Mouse (Mus musculus): ENCODE data around the gene Irs3. TPM values are rescaled to one million over a fixed set of nuclear protein-coding genes. Genes with fewer than 3 reads are reported as not detected.

Irs3 gene
- polyA plus RNA-seq, 1 experiment from 2014 or later: 0.80 TPM

DNA sequence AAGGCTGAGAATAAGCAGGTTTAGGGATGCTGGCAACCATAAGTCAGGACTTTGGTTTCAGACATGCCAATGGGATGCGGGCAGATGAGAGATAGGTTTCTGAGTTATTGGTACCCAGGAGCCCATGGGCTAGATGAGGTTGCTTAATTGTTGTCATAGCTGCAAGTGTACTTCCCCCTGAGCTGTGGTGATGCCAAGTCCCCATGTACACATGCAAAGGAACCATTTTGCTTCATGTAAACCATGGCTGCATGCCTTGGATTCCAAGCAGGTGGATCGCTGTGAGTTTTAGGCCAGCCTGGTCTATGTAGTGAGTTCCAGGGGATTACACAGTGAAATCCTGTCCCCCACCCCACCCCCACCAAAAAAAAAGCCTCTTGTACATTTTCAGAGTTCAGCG, 40.1 kb upstream of the Irs3 start:
- H3K27ac ChIP-seq (ENCODE audit: low read length): no peak overlapping the region
- H3K9me3 ChIP-seq (ENCODE audit: low read length): no peaks in the 10 kb centered on the region
- H3K4me2 ChIP-seq (replicated peaks; ENCODE audit: low read depth, low read length): no peak overlapping the region
- no peak overlapping the region for H3K4me3 ChIP-seq (ENCODE audit: low read depth, low read length)
- 91% methylated on average over 3 of the region's 3 CpGs for WGBS
- no peak for ATAC-seq
- no peaks in the 10 kb centered on the region for H3K4me1 ChIP-seq (ENCODE audit: insufficient read depth, low read depth, low read length)
- H3K9ac ChIP-seq (replicated peaks; ENCODE audit: low read depth): no peak overlapping the region
- no peak for DNase-seq (ENCODE audit: low spot score)
- no peaks in the 10 kb centered on the region for H3K36me3 ChIP-seq (ENCODE audit: insufficient read depth, low read length)
- H3K27me3 ChIP-seq (replicated peaks; ENCODE audit: insufficient read depth, low read length): no peaks in the 10 kb centered on the region
- TF ChIP-seq EP300 (IDR thresholded peaks at IDR 0.05) (no peak), CTCF (IDR thresholded peaks at IDR 0.05) (no peak)

DNA sequence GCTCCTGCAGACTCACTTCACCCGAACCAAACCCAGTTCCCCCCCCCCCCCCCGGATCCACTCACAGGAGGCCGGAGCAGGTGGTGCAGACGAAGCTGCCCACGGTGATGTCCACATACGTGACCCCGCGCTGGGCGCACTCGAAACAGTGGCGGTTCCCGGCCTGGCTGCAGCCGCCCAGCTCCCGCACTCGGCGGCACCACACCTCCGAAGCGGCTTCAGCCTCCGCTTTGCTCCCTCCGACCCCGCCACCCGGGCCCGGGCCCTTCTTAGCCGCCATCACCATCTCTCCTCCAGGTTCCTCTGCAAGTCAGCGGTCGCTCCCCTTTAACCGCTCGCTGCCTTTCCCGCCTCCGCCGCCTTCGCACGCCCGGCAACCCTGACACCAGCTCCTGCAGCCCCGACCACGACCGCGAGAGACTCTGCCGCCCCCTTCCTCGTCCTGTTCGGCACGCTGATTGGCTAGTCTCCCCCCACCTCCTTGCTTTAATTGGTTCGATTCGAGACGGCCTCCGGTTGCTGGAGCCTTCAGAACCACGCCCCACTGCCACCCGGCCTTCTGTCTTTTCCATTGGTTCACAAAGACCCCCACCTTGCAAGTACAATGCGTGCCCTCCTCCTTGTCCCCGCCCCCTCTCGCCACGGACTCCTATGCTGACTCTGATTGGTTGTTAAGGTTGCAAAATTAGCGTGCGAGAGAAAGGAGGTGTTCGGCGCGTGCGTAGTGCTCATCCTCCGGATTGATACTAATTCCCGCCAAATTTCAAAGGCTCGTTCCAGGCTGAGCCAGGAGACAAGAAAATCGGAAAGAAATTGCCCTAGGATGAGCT, 39.0 kb upstream of the Irs3 start, which contains the start of gene Agfg2:
Gene Agfg2 (minus strand): TSS at position 433 of the 830 bp plus-strand sequence.
- Histone ChIP-seq H3K27me3 (replicated peaks; ENCODE audit: insufficient read depth, low read length) (no peaks in the 10 kb centered on the region), H3K36me3 (ENCODE audit: insufficient read depth, low read length) (no peaks in the 10 kb centered on the region), H3K4me3 (ENCODE audit: low read depth, low read length) (peak within 1 kb of the TSS; percentile 65), H3K9ac (replicated peaks; ENCODE audit: low read depth) (peak within 1 kb of the TSS; percentile 34; the same call in 1 of the 2 replicates), H3K4me2 (replicated peaks; ENCODE audit: low read depth, low read length) (peak within 1 kb of the TSS; percentile 97), H3K9me3 (ENCODE audit: low read length) (no peaks in the 10 kb centered on the region), H3K4me1 (ENCODE audit: insufficient read depth, low read depth, low read length) (no peaks in the 10 kb centered on the region), H3K27ac (ENCODE audit: low read length) (peak within 1 kb of the TSS; percentile 54)
- DNase-seq (ENCODE audit: low spot score) (peak; percentile 100), ATAC-seq (peak; percentile 99)
- WGBS: under 1% methylated on average over 41 of the region's 62 CpGs
- TF ChIP-seq EP300 (IDR thresholded peaks at IDR 0.05) (no peak; the same call in 1 of the 2 replicates), CTCF (IDR thresholded peaks at IDR 0.05) (peak; percentile 49)

DNA sequence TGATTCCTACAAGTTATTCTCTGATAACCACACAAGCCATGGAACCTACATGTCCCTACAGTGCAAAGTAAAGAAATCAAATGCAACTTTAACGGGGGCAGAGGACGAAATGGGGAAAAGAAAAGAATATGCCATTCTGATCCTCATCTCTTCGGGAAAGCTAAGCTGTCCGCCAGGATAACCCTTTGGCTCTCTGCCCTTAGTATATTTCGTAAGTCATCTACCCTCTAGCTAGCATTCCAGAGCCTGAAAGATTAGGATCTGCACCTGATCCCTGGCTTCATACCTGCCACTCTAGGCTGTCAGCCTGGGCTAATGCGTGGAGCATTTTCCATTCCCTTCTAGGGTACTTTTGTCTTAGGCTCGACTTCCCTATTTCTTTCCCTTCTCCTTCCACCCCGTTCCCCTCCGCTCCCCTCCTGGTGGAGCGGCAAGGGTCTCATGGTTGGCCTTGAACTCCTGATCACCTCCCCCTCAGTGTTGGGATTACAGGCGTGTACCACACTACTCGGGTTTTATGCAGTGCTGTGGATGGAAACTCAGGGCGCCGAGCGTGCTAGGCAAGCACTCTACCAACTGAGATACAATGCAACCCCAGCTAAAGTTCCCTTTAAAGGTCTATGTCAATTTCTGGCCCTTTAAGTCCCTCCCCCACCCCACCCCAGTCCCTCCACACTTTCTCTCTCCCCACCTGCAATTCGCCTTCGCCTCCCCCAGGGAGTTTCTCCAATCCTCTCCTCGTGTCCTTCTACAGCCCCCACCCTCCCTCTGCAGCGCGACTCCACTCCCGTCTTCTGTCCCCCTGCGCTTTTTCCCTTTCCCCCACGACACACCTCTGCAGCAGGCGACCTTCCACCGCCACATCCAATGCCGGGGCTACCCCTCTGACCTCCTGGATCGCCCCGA, 38.1 kb upstream of the Irs3 start:
- 6% methylated on average over 27 of the region's 28 CpGs for WGBS
- Histone ChIP-seq H3K27ac (ENCODE audit: low read length) (peak overlapping the region; percentile 54), H3K9ac (replicated peaks; ENCODE audit: low read depth) (peak overlapping the region; percentile 34; the same call in 1 of the 2 replicates), H3K4me2 (replicated peaks; ENCODE audit: low read depth, low read length) (peak overlapping the region; percentile 97), H3K4me1 (ENCODE audit: insufficient read depth, low read depth, low read length) (no peaks in the 10 kb centered on the region), H3K36me3 (ENCODE audit: insufficient read depth, low read length) (no peaks in the 10 kb centered on the region), H3K4me3 (ENCODE audit: low read depth, low read length) (peak overlapping the region; percentile 65), H3K27me3 (replicated peaks; ENCODE audit: insufficient read depth, low read length) (no peaks in the 10 kb centered on the region), H3K9me3 (ENCODE audit: low read length) (no peaks in the 10 kb centered on the region)
- DNase-seq (ENCODE audit: low spot score) (peak; percentile 53), ATAC-seq (peak; percentile 0; the same call in 1 of the 2 replicates)
- TF ChIP-seq CTCF (IDR thresholded peaks at IDR 0.05) (no peak), EP300 (IDR thresholded peaks at IDR 0.05) (no peak)

DNA sequence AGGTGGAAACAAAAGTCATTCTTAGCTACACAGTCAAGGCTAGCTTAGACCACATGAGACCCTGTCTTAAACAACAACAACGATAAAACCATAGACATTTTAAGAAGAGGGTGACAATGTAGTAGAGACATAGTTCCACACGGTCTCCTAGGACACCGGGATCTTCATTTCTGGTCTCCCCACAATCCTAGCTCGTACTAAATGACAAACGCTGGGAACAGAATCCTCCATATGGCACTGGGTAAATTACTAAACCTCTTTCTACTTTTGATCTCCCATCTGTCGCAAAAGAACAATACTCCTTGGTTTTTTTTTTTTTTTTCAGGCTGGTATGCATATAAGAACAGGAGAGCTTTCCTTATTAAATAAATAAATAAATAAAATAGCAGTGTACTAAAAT, 37.0 kb upstream of the Irs3 start:
- WGBS: 86% methylated on average over 6 of the region's 6 CpGs
- H3K27me3 ChIP-seq (replicated peaks; ENCODE audit: insufficient read depth, low read length): no peaks in the 10 kb centered on the region
- ATAC-seq (no peak), DNase-seq (ENCODE audit: low spot score) (no peak)
- no peaks in the 10 kb centered on the region for H3K9me3 ChIP-seq (ENCODE audit: low read length)
- H3K27ac ChIP-seq (ENCODE audit: low read length): no peak overlapping the region
- TF ChIP-seq CTCF (IDR thresholded peaks at IDR 0.05) (no peak), EP300 (IDR thresholded peaks at IDR 0.05) (no peak)
- H3K4me1 ChIP-seq (ENCODE audit: insufficient read depth, low read depth, low read length): no peaks in the 10 kb centered on the region
- no peaks in the 10 kb centered on the region for H3K36me3 ChIP-seq (ENCODE audit: insufficient read depth, low read length)
- no peak overlapping the region for H3K9ac ChIP-seq (replicated peaks; ENCODE audit: low read depth)
- H3K4me2 ChIP-seq (replicated peaks; ENCODE audit: low read depth, low read length): peak overlapping the region; percentile 97; the same call in 1 of the 2 replicates
- H3K4me3 ChIP-seq (ENCODE audit: low read depth, low read length): no peak overlapping the region

DNA sequence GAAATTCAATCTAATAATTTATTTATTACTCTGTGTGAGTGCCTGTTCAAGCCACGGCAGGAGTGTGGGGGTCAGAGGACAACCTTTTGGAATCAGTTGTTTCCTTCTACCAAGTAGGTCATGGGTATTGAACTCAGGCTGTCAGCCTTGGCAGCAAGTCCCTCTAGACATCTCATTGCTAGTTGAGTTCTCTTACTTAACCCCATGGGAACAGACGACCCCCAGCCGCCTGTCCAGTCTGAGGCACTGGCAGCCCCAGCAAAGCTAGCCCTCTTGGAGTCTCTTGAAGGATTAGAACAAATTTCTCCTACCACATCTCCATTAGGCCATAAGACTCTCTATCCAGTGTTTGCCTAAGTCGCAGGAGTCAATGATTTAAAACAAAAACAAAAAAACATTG, 34.2 kb upstream of the Irs3 start:
- WGBS: 68% methylated on average over 4 of the region's 4 CpGs
- no peak overlapping the region for H3K9ac ChIP-seq (replicated peaks; ENCODE audit: low read depth)
- DNase-seq (ENCODE audit: low spot score): no peak
- no peak overlapping the region for H3K4me3 ChIP-seq (ENCODE audit: low read depth, low read length)
- TF ChIP-seq CTCF (IDR thresholded peaks at IDR 0.05): no peak
- no peak for TF ChIP-seq EP300 (IDR thresholded peaks at IDR 0.05)
- H3K9me3 ChIP-seq (ENCODE audit: low read length): no peaks in the 10 kb centered on the region
- no peaks in the 10 kb centered on the region for H3K27me3 ChIP-seq (replicated peaks; ENCODE audit: insufficient read depth, low read length)
- no peak overlapping the region for H3K27ac ChIP-seq (ENCODE audit: low read length)
- no peaks in the 10 kb centered on the region for H3K36me3 ChIP-seq (ENCODE audit: insufficient read depth, low read length)
- no peak for ATAC-seq
- no peaks in the 10 kb centered on the region for H3K4me1 ChIP-seq (ENCODE audit: insufficient read depth, low read depth, low read length)
- no peak overlapping the region for H3K4me2 ChIP-seq (replicated peaks; ENCODE audit: low read depth, low read length)

DNA sequence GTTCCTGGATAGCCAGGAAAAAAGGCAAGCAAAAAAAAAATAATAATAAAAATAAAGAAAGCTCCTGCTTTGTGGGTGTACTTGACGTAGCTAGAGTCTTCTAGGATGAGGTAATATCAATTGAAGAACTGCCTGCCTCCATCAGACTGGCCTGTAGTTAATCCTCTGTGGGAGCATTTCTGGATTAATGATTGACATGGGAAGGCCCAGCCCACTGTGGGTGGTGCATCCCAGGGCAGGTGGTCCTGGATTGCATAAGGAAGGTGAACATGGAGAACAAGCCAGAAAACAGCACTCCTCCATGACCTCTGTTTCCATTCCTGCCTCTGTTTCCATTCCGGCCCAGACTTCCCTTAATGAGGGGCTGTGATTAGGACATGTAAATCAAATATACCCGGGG, 33.2 kb upstream of the Irs3 start:
- DNase-seq (ENCODE audit: low spot score): no peak
- WGBS: 75% methylated on average over 3 of the region's 3 CpGs
- Histone ChIP-seq H3K9me3 (ENCODE audit: low read length) (no peaks in the 10 kb centered on the region), H3K4me1 (ENCODE audit: insufficient read depth, low read depth, low read length) (no peaks in the 10 kb centered on the region), H3K27ac (ENCODE audit: low read length) (no peak overlapping the region), H3K36me3 (ENCODE audit: insufficient read depth, low read length) (no peaks in the 10 kb centered on the region), H3K4me3 (ENCODE audit: low read depth, low read length) (no peak overlapping the region), H3K4me2 (replicated peaks; ENCODE audit: low read depth, low read length) (no peak overlapping the region), H3K27me3 (replicated peaks; ENCODE audit: insufficient read depth, low read length) (no peaks in the 10 kb centered on the region), H3K9ac (replicated peaks; ENCODE audit: low read depth) (no peak overlapping the region)
- no peak for ATAC-seq
- TF ChIP-seq EP300 (IDR thresholded peaks at IDR 0.05) (no peak), CTCF (IDR thresholded peaks at IDR 0.05) (no peak)
